Mouse (Mus musculus) hindbrain, embryonic 10.5 days (tissue): Measurements from ENCODE around the gene Prkcq. TPM values are rescaled to one million over a fixed set of nuclear protein-coding genes. Genes with fewer than 3 reads are reported as not detected.
A peak's percentile ranks its signal among the peaks of the same experiment; 100 is the strongest.

Experiments
- DNase-seq: peaks from one replicate; pipeline ENCODE4 v3.0.0-alpha.2; 2017; ENCODE audit warnings: low spot score
- H3K27ac ChIP-seq: fragments of 300-500 bp; sonication (generic); 2 replicates; pipeline ENCODE4 v1.5.1; 2016; ENCODE audit warnings: mild to moderate bottlenecking, moderate library complexity
- H3K27me3 ChIP-seq: fragments of 300-500 bp; sonication (generic); 2 replicates; pipeline ENCODE4 v1.6.1; 2016; ENCODE audit warnings: mild to moderate bottlenecking; ENCODE audit not compliant: poor library complexity, insufficient read depth, severe bottlenecking
- H3K36me3 ChIP-seq: fragments of 300-500 bp; sonication (generic); 2 replicates; pipeline ENCODE4 v1.6.1; 2016; ENCODE audit warnings: mild to moderate bottlenecking, moderate library complexity
- H3K4me1 ChIP-seq: fragments of 300-500 bp; sonication (generic); replicated peaks from 2 replicates; pipeline ENCODE4 v1.6.1; 2016; ENCODE audit warnings: mild to moderate bottlenecking
- H3K4me3 ChIP-seq: fragments of 300-500 bp; sonication (generic); 2 replicates; pipeline ENCODE4 v1.5.1; 2016; ENCODE audit warnings: mild to moderate bottlenecking, moderate library complexity
- H3K9me3 ChIP-seq: fragments of 300-500 bp; sonication (generic); 2 replicates; pipeline ENCODE4 v1.6.1; 2016; ENCODE audit warnings: mild to moderate bottlenecking, moderate library complexity
- WGBS: fragments of 180-500 bp; shearing (Covaris S2); methylation state at CpG from one replicate; pipeline ENCODE4 v1.1.7; 2016; 5-methylcytosine and 5-hydroxymethylcytosine counted together
- polyA plus RNA-seq: library from polyadenylated mRNA; unstranded; fragments of >200 nt; fragmentation: Nextera tagmentation; extraction: Ambion mirVana; gene quantifications from 2 replicates; pipeline ENCODE4 v1.2.1, GENCODE M21; 2016

Prkcq gene
- 1.9 TPM in 2 replicates for polyA plus RNA-seq

GRCm38 (mm10) chr2:11171754-11172501 is at the start of gene Prkcq:
Gene Prkcq (plus strand): TSS chr2:11172108.
- Histone ChIP-seq H3K4me3 (peak within 1 kb of the TSS; percentile 57), H3K4me1 (peaks cover 25% of the 10 kb centered on the region), H3K27me3 (peaks cover 13% of the 10 kb centered on the region), H3K36me3 (no peaks in the 10 kb centered on the region), H3K9me3 (no peaks in the 10 kb centered on the region), H3K27ac (peak within 1 kb of the TSS; percentile 79)
- 2% methylated on average over 51 of the region's 51 CpGs for WGBS
- DNase-seq, result peak; percentile 78

GRCm38 (mm10) chr2:11130881-11131280 is 41.0 kb upstream of the Prkcq start:
- Histone ChIP-seq H3K27me3 (no peaks in the 10 kb centered on the region), H3K9me3 (no peaks in the 10 kb centered on the region), H3K4me3 (no peak overlapping the region), H3K27ac (no peak overlapping the region), H3K36me3 (no peaks in the 10 kb centered on the region), H3K4me1 (no peaks in the 10 kb centered on the region)
- no peak for DNase-seq
- 92% methylated on average over 12 of the region's 12 CpGs for WGBS

GRCm38 (mm10) chr2:11135718-11136117 is 36.2 kb upstream of the Prkcq start:
- Histone ChIP-seq H3K36me3 (no peaks in the 10 kb centered on the region), H3K27ac (no peak overlapping the region), H3K4me3 (no peak overlapping the region), H3K9me3 (no peaks in the 10 kb centered on the region), H3K4me1 (no peaks in the 10 kb centered on the region), H3K27me3 (no peaks in the 10 kb centered on the region)
- no peak for DNase-seq
- 73% methylated on average over 6 of the region's 6 CpGs for WGBS

GRCm38 (mm10) chr2:11138076-11138475 is 33.8 kb upstream of the Prkcq start:
- Histone ChIP-seq H3K36me3 (no peaks in the 10 kb centered on the region), H3K27ac (no peak overlapping the region), H3K27me3 (no peaks in the 10 kb centered on the region), H3K4me3 (no peak overlapping the region), H3K4me1 (no peaks in the 10 kb centered on the region), H3K9me3 (no peaks in the 10 kb centered on the region)
- no peak for DNase-seq
- 90% methylated on average over 6 of the region's 6 CpGs for whole genome bisulfite sequencing

GRCm38 (mm10) chr2:11139518-11140152 is 32.3 kb upstream of the Prkcq start:
- Histone ChIP-seq H3K27ac (no peak overlapping the region), H3K27me3 (no peaks in the 10 kb centered on the region), H3K36me3 (no peaks in the 10 kb centered on the region), H3K4me1 (no peaks in the 10 kb centered on the region), H3K4me3 (no peak overlapping the region), H3K9me3 (no peaks in the 10 kb centered on the region)
- DNase-seq, result no peak
- WGBS, result 73% methylated on average over 1 of the region's 1 CpGs

- Histone ChIP-seq H3K4me1 (no peaks in the 10 kb centered on the region), H3K27me3 (no peaks in the 10 kb centered on the region), H3K9me3 (no peaks in the 10 kb centered on the region), H3K36me3 (no peaks in the 10 kb centered on the region), H3K4me3 (no peak overlapping the region), H3K27ac (no peak overlapping the region)
- DNase-seq, result no peak
- WGBS, result 92% methylated on average over 3 of the region's 3 CpGs
Measured at GRCm38 (mm10) chr2:11140385-11140784, 31.5 kb upstream of the Prkcq start.

GRCm38 (mm10) chr2:11149091-11149490 is 22.8 kb upstream of the Prkcq start:
- 90% methylated on average over 4 of the region's 4 CpGs for WGBS

GRCm38 (mm10) chr2:11150975-11151374 is 20.9 kb upstream of the Prkcq start:
- no peak overlapping the region for H3K27ac ChIP-seq
- H3K36me3 ChIP-seq, result no peaks in the 10 kb centered on the region
- 83% methylated on average over 7 of the region's 7 CpGs for WGBS
- H3K27me3 ChIP-seq, result no peaks in the 10 kb centered on the region
- H3K4me1 ChIP-seq, result no peaks in the 10 kb centered on the region
- no peaks in the 10 kb centered on the region for H3K9me3 ChIP-seq
- DNase-seq, result no peak
- H3K4me3 ChIP-seq, result no peak overlapping the region

More at GRCm38 (mm10) chr2:11149091-11149490, 22.8 kb upstream of the Prkcq start:
- Histone ChIP-seq H3K36me3 (no peaks in the 10 kb centered on the region), H3K4me3 (no peak overlapping the region), H3K27ac (no peak overlapping the region), H3K27me3 (no peaks in the 10 kb centered on the region), H3K4me1 (no peaks in the 10 kb centered on the region), H3K9me3 (no peaks in the 10 kb centered on the region)
- no peak for DNase-seq

- Histone ChIP-seq H3K36me3 (no peaks in the 10 kb centered on the region), H3K4me1 (no peaks in the 10 kb centered on the region), H3K9me3 (no peaks in the 10 kb centered on the region), H3K27ac (no peak overlapping the region), H3K27me3 (no peaks in the 10 kb centered on the region), H3K4me3 (no peak overlapping the region)
- 85% methylated on average over 6 of the region's 6 CpGs for WGBS
- no peak for DNase-seq
Measured at GRCm38 (mm10) chr2:11151655-11152323, 20.1 kb upstream of the Prkcq start.

GRCm38 (mm10) chr2:11159641-11160040 is 12.3 kb upstream of the Prkcq start:
- no peak overlapping the region for H3K4me3 ChIP-seq
- 92% methylated on average over 7 of the region's 7 CpGs for WGBS
- no peak overlapping the region for H3K27ac ChIP-seq
- DNase-seq, result no peak
- H3K27me3 ChIP-seq, result no peaks in the 10 kb centered on the region
- no peaks in the 10 kb centered on the region for H3K4me1 ChIP-seq
- no peaks in the 10 kb centered on the region for H3K36me3 ChIP-seq
- no peaks in the 10 kb centered on the region for H3K9me3 ChIP-seq

GRCm38 (mm10) chr2:11160696-11161095 is 11.2 kb upstream of the Prkcq start:
- no peak for DNase-seq
- 85% methylated on average over 3 of the region's 3 CpGs for WGBS
- Histone ChIP-seq H3K4me1 (no peaks in the 10 kb centered on the region), H3K27ac (no peak overlapping the region), H3K9me3 (no peaks in the 10 kb centered on the region), H3K27me3 (no peaks in the 10 kb centered on the region), H3K36me3 (no peaks in the 10 kb centered on the region), H3K4me3 (no peak overlapping the region)

GRCm38 (mm10) chr2:11161336-11161735 is 10.6 kb upstream of the Prkcq start:
- no peaks in the 10 kb centered on the region for H3K4me1 ChIP-seq
- H3K27ac ChIP-seq, result no peak overlapping the region
- 91% methylated on average over 4 of the region's 4 CpGs for WGBS
- DNase-seq, result no peak
- no peaks in the 10 kb centered on the region for H3K9me3 ChIP-seq
- no peaks in the 10 kb centered on the region for H3K27me3 ChIP-seq
- no peak overlapping the region for H3K4me3 ChIP-seq
- no peaks in the 10 kb centered on the region for H3K36me3 ChIP-seq

- Histone ChIP-seq H3K27me3 (no peaks in the 10 kb centered on the region), H3K4me3 (no peak overlapping the region), H3K36me3 (no peaks in the 10 kb centered on the region), H3K9me3 (no peaks in the 10 kb centered on the region), H3K27ac (no peak overlapping the region), H3K4me1 (no peaks in the 10 kb centered on the region)
- WGBS, result 76% methylated on average over 3 of the region's 3 CpGs
- DNase-seq, result no peak
Measured at GRCm38 (mm10) chr2:11162701-11163100, 9.2 kb upstream of the Prkcq start.
